In the genomic region with DNA sequence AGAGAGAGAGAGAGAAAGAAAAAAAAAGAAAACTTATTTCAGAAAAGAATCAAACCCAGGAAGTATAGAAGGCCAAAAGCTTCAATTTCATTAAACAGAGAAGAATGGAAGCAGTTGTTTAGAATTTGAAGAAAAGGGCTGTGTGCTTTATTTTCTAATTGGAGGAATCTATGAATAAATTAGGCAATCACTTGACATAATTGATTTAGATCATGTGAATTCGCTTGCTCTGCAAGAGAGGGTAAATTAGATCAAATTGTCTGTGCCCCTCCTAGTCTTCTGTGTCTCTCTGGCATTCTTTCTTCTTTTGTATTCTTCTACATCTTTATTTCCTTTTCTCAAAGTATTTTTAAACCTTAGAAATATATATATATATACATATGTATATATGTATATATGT, we compare ENCODE assay signal across 18 mouse cellular contexts.
"Had no signal": no experiment of that assay in that cellular context is flagged by ENCODE, and none has a peak within 500 bp of the region (broad histone marks: within the 10 kb centered on the region; RNA-seq: fewer than 3 reads in every experiment).

No protein-coding gene starts in this region.

- H3K9ac ChIP-seq: lung, embryonic 14.5 days; midbrain, embryonic 12.5 days; neural tube, embryonic 13.5 days; neural tube, embryonic 15.5 days had no signal

- H3K4me1 ChIP-seq: midbrain, embryonic 10.5 days; neural tube, embryonic 15.5 days had no signal

- H3K36me3 ChIP-seq: midbrain, embryonic 10.5 days; midbrain, embryonic 12.5 days; neural tube, embryonic 13.5 days; neural tube, embryonic 15.5 days had no signal

- H3K4me3 ChIP-seq: midbrain, embryonic 10.5 days; midbrain, embryonic 12.5 days; myocyte; neural tube, embryonic 13.5 days; neural tube, embryonic 15.5 days had no signal

- H3K27me3 ChIP-seq: midbrain, embryonic 12.5 days; neural tube, embryonic 13.5 days; neural tube, embryonic 15.5 days had no signal

- DNase-seq: lung, adult 18-20 months; lung, embryonic 14.5 days; lung, postnatal 10 days; lung, postnatal 4 days; midbrain, embryonic 14.5 days; right cerebral cortex, adult 18-20 months; right cerebral cortex, postnatal 25 days; right cerebral cortex, postnatal 4 days; spleen, adult 18-20 months; thymus, adult 18-20 months; thymus, postnatal 14 days; thymus, postnatal 36 days had no signal

- H3K4me2 ChIP-seq: lung, embryonic 14.5 days; midbrain, embryonic 12.5 days; neural tube, embryonic 13.5 days; neural tube, embryonic 15.5 days had no signal

- H3K9me3 ChIP-seq: midbrain, embryonic 10.5 days; midbrain, embryonic 12.5 days; neural tube, embryonic 13.5 days; neural tube, embryonic 15.5 days had no signal

- ATAC-seq: midbrain, embryonic 16.5 days had no signal

- H3K27ac ChIP-seq: midbrain, embryonic 10.5 days; midbrain, embryonic 12.5 days; neural tube, embryonic 13.5 days; neural tube, embryonic 15.5 days had no signal
